Mouse (Mus musculus) neural tube, embryonic 13.5 days (tissue): Measurements from ENCODE around the gene Gabrp. TPM values are rescaled to one million over a fixed set of nuclear protein-coding genes. Genes with fewer than 3 reads are reported as not detected.
A peak's percentile ranks its signal among the peaks of the same experiment; 100 is the strongest.

Experiments used
- ATAC-seq: fragments of 200-750 bp; cut with Nextera tagmentation; 2 replicates; pipeline ENCODE4 v1.8.0; 2017; ENCODE audit warnings: low read depth, mild to moderate bottlenecking, moderate TSS enrichment, moderate library complexity
- H3K27ac ChIP-seq: fragments of 300-500 bp; sonication (generic); replicated peaks from 2 replicates; pipeline ENCODE4 v1.5.1; 2015; ENCODE audit warnings: moderate library complexity, mild to moderate bottlenecking, inconsistent platforms
- H3K27me3 ChIP-seq: fragments of 300-500 bp; sonication (generic); 2 replicates; pipeline ENCODE4 v1.6.1; 2015; ENCODE audit warnings: mild to moderate bottlenecking, inconsistent platforms
- H3K36me3 ChIP-seq: fragments of 300-500 bp; sonication (generic); 2 replicates; pipeline ENCODE4 v1.6.1; 2015; ENCODE audit warnings: mild to moderate bottlenecking, inconsistent platforms
- H3K4me1 ChIP-seq: fragments of 300-500 bp; sonication (generic); replicated peaks from 2 replicates; pipeline ENCODE4 v1.6.1; 2015; ENCODE audit warnings: inconsistent platforms
- H3K4me2 ChIP-seq: fragments of 300-500 bp; sonication (generic); 2 replicates; pipeline ENCODE4 v1.6.1; 2015; ENCODE audit warnings: inconsistent platforms, mild to moderate bottlenecking, moderate library complexity
- H3K4me3 ChIP-seq: fragments of 300-500 bp; sonication (generic); 2 replicates; pipeline ENCODE4 v1.5.1; 2015; ENCODE audit warnings: mild to moderate bottlenecking, inconsistent platforms
- H3K9ac ChIP-seq: fragments of 300-500 bp; sonication (generic); 2 replicates; pipeline ENCODE4 v1.6.1; 2015; ENCODE audit warnings: moderate library complexity, mild to moderate bottlenecking, inconsistent platforms
- H3K9me3 ChIP-seq: fragments of 300-500 bp; sonication (generic); 2 replicates; pipeline ENCODE4 v1.6.1; 2016; ENCODE audit warnings: inconsistent platforms
- WGBS: fragments of 180-500 bp; shearing (Covaris S2); methylation state at CpG from one replicate; pipeline ENCODE4 v1.1.7; 2015; 5-methylcytosine and 5-hydroxymethylcytosine counted together
- polyA plus RNA-seq: library from polyadenylated mRNA; unstranded; fragments of >200 nt; fragmentation: Nextera tagmentation; extraction: Ambion mirVana; gene quantifications from 2 replicates; pipeline ENCODE4 v1.2.1, GENCODE M21; 2015

Gene Gabrp
- polyA plus RNA-seq, 1 experiment from 2014 or later = 0.15 TPM

GRCm38 (mm10) chr11:33512854-33513375 lies 65.8 kb downstream of the Gabrp start:
- Histone ChIP-seq H3K4me2 (peak overlapping the region; percentile 57), H3K27me3 (no peaks in the 10 kb centered on the region), H3K4me1 (peaks cover 13% of the 10 kb centered on the region), H3K4me3 (peak overlapping the region; percentile 90), H3K9ac (peak overlapping the region; percentile 94), H3K27ac (peak overlapping the region; percentile 93), H3K36me3 (no peaks in the 10 kb centered on the region), H3K9me3 (no peaks in the 10 kb centered on the region)
- WGBS = under 1% methylated on average over 43 of the region's 43 CpGs
- ATAC-seq = peak; percentile 90

DNA sequence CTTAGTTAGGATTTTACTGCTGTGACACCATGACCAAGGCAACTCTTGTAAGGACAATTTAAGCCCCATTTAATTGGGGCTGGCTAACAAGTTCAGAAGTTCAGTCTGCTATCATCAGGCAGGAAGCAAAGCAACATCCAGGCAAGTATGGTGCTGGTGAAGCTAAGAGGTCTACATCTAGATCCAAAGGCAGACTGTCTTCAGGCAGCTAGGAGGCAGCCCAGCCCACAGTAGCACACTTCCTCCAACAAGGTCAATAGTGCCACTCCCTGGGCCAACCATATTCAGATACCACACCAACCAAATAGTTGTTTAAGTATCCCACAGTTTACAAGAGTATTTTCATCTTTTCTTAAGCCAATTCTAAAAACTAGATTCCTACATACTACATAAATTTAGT lies 69.4 kb downstream of the Gabrp start:
- Histone ChIP-seq H3K9me3 (no peaks in the 10 kb centered on the region), H3K4me3 (no peak overlapping the region), H3K36me3 (no peaks in the 10 kb centered on the region), H3K27ac (no peak overlapping the region), H3K27me3 (no peaks in the 10 kb centered on the region), H3K4me2 (no peak overlapping the region), H3K9ac (no peak overlapping the region), H3K4me1 (peaks cover 13% of the 10 kb centered on the region)
- no peak for ATAC-seq

Other genes starting within 250 kb of the Gabrp start
- gene Ranbp17, start 65.2 kb downstream of the Gabrp start, polyA plus RNA-seq = 10.5 and 12.6 TPM in 2 replicates
- gene D130052B06Rik, start 20.3 kb upstream of the Gabrp start, polyA plus RNA-seq = 2.0 and 3.9 TPM in 2 replicates